Mouse (Mus musculus): ENCODE measurements at regions not wholly inside any gene's neighbourhood (a gene's known extent, or its start where the extent isn't known, plus 50 kb on each side); places are given as distances from the start of the nearest gene placed in this dataset.

GRCm38 (mm10) chr14:36502076-36502994, 407.6 kb downstream of the 4930474N05Rik start:
- ATAC-seq (ENCODE audit: insufficient read depth, low read depth) (no peak), DNase-seq (ENCODE audit: low spot score) (no peak)
- H3K4me3 ChIP-seq (ENCODE audit: low read depth, low read length) = no peak overlapping the region
- no peaks in the 10 kb centered on the region for H3K27me3 ChIP-seq (ENCODE audit: control insufficient read depth, insufficient read depth, low read length)
- no peaks in the 10 kb centered on the region for H3K36me3 ChIP-seq (replicated peaks; ENCODE audit: control insufficient read depth, insufficient read depth, low read length)
- no peak overlapping the region for H3K9ac ChIP-seq (replicated peaks; ENCODE audit: low read depth, low read length)
- H3K9me3 ChIP-seq (replicated peaks; ENCODE audit: control insufficient read depth, low read length) = no peaks in the 10 kb centered on the region
- TF ChIP-seq EP300 (IDR thresholded peaks at IDR 0.05; ENCODE audit: low read depth) (no peak), CTCF (IDR thresholded peaks at IDR 0.05; ENCODE audit: low read depth) (no peak)
- 51% methylated on average over 2 of the region's 2 CpGs for WGBS
- no peaks in the 10 kb centered on the region for H3K4me1 ChIP-seq (ENCODE audit: control insufficient read depth, insufficient read depth)
- no peak overlapping the region for H3K27ac ChIP-seq (ENCODE audit: low read depth)
- H3K4me2 ChIP-seq (ENCODE audit: low read depth, low read length) = no peak overlapping the region

- Histone ChIP-seq H3K9me3 (replicated peaks; ENCODE audit: control insufficient read depth, low read length) (no peaks in the 10 kb centered on the region), H3K4me2 (ENCODE audit: low read depth, low read length) (no peak overlapping the region), H3K9ac (replicated peaks; ENCODE audit: low read depth, low read length) (no peak overlapping the region), H3K36me3 (replicated peaks; ENCODE audit: control insufficient read depth, insufficient read depth, low read length) (no peaks in the 10 kb centered on the region), H3K27me3 (ENCODE audit: control insufficient read depth, insufficient read depth, low read length) (no peaks in the 10 kb centered on the region), H3K4me1 (ENCODE audit: control insufficient read depth, insufficient read depth) (no peaks in the 10 kb centered on the region), H3K27ac (ENCODE audit: low read depth) (no peak overlapping the region), H3K4me3 (ENCODE audit: low read depth, low read length) (no peak overlapping the region)
- 74% methylated on average over 2 of the region's 2 CpGs for WGBS
- DNase-seq (ENCODE audit: low spot score) (no peak), ATAC-seq (ENCODE audit: insufficient read depth, low read depth) (no peak)
- TF ChIP-seq EP300 (IDR thresholded peaks at IDR 0.05; ENCODE audit: low read depth) (no peak), CTCF (IDR thresholded peaks at IDR 0.05; ENCODE audit: low read depth) (no peak)
Observed at GRCm38 (mm10) chr14:36499323-36499722, 404.6 kb downstream of the 4930474N05Rik start.

DNA sequence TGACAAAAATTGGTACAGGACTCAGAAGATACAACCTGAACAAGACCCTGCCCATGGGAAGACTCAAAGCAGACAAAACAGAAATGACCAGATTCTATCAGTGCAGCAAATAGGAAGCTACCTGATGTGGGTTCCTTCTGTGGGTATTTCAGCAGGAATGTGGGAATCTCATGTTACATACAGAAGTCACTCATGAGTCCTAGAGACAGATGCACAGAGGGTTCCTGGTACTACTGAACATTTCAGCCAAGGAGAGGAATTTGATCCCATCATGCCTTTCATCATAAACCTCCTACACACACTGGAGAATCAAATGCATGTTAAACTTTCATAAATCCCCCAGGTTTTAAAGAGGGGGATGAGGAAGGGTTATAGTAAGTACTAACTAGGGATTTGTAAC, 390.8 kb downstream of the 4930474N05Rik start:
- Histone ChIP-seq H3K4me3 (ENCODE audit: low read depth, low read length) (no peak overlapping the region), H3K9me3 (replicated peaks; ENCODE audit: control insufficient read depth, low read length) (no peaks in the 10 kb centered on the region), H3K9ac (replicated peaks; ENCODE audit: low read depth, low read length) (no peak overlapping the region), H3K4me2 (ENCODE audit: low read depth, low read length) (no peak overlapping the region), H3K27ac (ENCODE audit: low read depth) (no peak overlapping the region), H3K36me3 (replicated peaks; ENCODE audit: control insufficient read depth, insufficient read depth, low read length) (no peaks in the 10 kb centered on the region), H3K27me3 (ENCODE audit: control insufficient read depth, insufficient read depth, low read length) (no peaks in the 10 kb centered on the region), H3K4me1 (ENCODE audit: control insufficient read depth, insufficient read depth) (no peaks in the 10 kb centered on the region)
- no peak for TF ChIP-seq EP300 (IDR thresholded peaks at IDR 0.05; ENCODE audit: low read depth)
- no peak for TF ChIP-seq CTCF (IDR thresholded peaks at IDR 0.05; ENCODE audit: low read depth)
- DNase-seq (ENCODE audit: low spot score) (no peak), ATAC-seq (ENCODE audit: insufficient read depth, low read depth) (no peak)

DNA sequence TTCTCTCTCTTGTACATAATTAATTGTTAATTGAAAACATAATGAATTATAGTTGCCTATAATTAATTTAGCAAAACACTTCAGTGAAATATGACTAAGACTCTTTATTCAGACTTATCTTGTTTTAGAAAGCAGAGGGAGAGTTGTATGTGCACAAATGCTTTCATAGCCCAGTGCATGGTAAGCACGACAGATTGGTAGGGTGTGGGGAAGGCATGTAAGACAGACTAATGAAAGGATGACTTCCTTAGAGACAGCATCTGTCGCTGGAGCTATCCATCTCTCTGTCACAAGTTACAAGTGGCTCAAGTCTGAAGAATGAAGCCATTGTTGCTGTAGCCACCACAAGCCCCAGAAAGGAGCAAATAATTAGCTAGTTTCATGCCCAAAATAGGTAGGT, 376.9 kb downstream of the 4930474N05Rik start:
- TF ChIP-seq EP300 (IDR thresholded peaks at IDR 0.05; ENCODE audit: low read depth) (no peak), CTCF (IDR thresholded peaks at IDR 0.05; ENCODE audit: low read depth) (no peak)
- no peak for ATAC-seq (ENCODE audit: insufficient read depth, low read depth)
- 56% methylated on average over 2 of the region's 2 CpGs for WGBS

DNA sequence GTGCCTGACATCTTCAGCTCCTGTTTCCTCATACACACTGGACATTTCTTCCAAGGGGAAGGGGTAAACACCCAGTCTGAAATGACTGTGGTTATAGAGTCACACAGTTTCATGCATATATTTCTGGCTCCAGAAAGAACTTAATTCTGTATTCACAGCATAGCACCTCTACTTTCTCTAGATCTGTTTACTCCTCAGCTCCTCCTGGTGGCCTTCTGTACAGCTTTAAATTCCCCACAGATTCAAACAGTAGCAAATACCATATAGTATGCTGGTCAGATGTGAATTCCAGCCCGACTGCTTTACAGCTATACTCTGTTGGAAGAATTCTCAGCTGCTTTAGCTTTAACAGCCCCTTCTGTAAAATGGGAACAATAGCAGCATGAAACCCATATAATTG, 375.6 kb downstream of the 4930474N05Rik start:
- H3K27ac ChIP-seq (ENCODE audit: low read depth) = no peak overlapping the region
- 55% methylated on average over 1 of the region's 1 CpGs for WGBS
- no peak overlapping the region for H3K9ac ChIP-seq (replicated peaks; ENCODE audit: low read depth, low read length)
- no peak overlapping the region for H3K4me2 ChIP-seq (ENCODE audit: low read depth, low read length)
- H3K27me3 ChIP-seq (ENCODE audit: control insufficient read depth, insufficient read depth, low read length) = no peaks in the 10 kb centered on the region
- H3K4me3 ChIP-seq (ENCODE audit: low read depth, low read length) = no peak overlapping the region
- no peak for TF ChIP-seq EP300 (IDR thresholded peaks at IDR 0.05; ENCODE audit: low read depth)
- no peak; the same call in 1 of the 2 replicates for TF ChIP-seq CTCF (IDR thresholded peaks at IDR 0.05; ENCODE audit: low read depth)
- no peaks in the 10 kb centered on the region for H3K36me3 ChIP-seq (replicated peaks; ENCODE audit: control insufficient read depth, insufficient read depth, low read length)
- ATAC-seq (ENCODE audit: insufficient read depth, low read depth) (no peak), DNase-seq (ENCODE audit: low spot score) (no peak)
- H3K4me1 ChIP-seq (ENCODE audit: control insufficient read depth, insufficient read depth) = no peaks in the 10 kb centered on the region
- H3K9me3 ChIP-seq (replicated peaks; ENCODE audit: control insufficient read depth, low read length) = no peaks in the 10 kb centered on the region

More for the DNA sequence above, 376.9 kb downstream of the 4930474N05Rik start:
- no peak overlapping the region for H3K4me3 ChIP-seq (ENCODE audit: low read depth, low read length)
- H3K36me3 ChIP-seq (replicated peaks; ENCODE audit: control insufficient read depth, insufficient read depth, low read length) = no peaks in the 10 kb centered on the region
- no peaks in the 10 kb centered on the region for H3K9me3 ChIP-seq (replicated peaks; ENCODE audit: control insufficient read depth, low read length)
- no peak overlapping the region for H3K9ac ChIP-seq (replicated peaks; ENCODE audit: low read depth, low read length)
- H3K27me3 ChIP-seq (ENCODE audit: control insufficient read depth, insufficient read depth, low read length) = no peaks in the 10 kb centered on the region
- no peak overlapping the region for H3K27ac ChIP-seq (ENCODE audit: low read depth)
- DNase-seq (ENCODE audit: low spot score) = no peak
- no peaks in the 10 kb centered on the region for H3K4me1 ChIP-seq (ENCODE audit: control insufficient read depth, insufficient read depth)
- H3K4me2 ChIP-seq (ENCODE audit: low read depth, low read length) = no peak overlapping the region
